Mouse (Mus musculus): Measurements from ENCODE around the gene Msh5.

DNA sequence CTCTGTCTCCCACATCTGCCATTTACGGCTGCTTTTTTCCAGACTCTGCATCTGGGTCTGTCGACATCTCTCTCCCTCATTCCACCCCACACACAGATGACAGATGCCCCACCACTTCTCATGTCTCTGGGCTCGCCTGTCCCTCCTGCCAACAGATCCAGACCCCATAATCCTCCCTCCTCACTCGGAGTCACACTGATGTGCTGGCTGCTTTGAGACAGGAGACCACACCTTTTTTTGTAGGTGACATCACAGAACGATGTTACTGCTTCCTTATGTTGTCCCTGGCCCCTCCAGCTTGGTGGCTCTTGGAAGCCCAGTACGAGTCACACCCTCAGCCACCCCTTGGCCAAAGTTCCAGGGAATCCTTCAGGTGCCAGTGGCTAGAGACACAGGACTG is 33.7 kb upstream of the Msh5 start:
- no peak for TF ChIP-seq USF1 (IDR thresholded peaks at IDR 0.05; ENCODE audit: low read depth, low read length)
- no peak for TF ChIP-seq CTCF (IDR thresholded peaks at IDR 0.05 in 2 of 3, conservative IDR thresholded peaks at IDR 0.05 in 1 of 3; ENCODE audit: control insufficient read depth in 1 of 3, insufficient read depth in 1 of 3, low read depth in 2 of 3, low read length in 3 of 3, poor library complexity in 1 of 3, severe bottlenecking in 1 of 3)

Measured in MEL (cell line).